Mouse (Mus musculus): ENCODE data around the gene Cebpz.

Gene Cebpz

GRCm38 (mm10) chr17:78936466-78937228 is at the start of gene Cebpz, which contains the start of gene Ndufaf7:
Gene Cebpz, minus strand, starts transcription at chr17:78937066.
Gene Ndufaf7, plus strand, starts transcription at chr17:78937136.
- peak; percentile 97 to 99 for DNase-seq (ENCODE audit: low spot score in 2 of 2)

GRCm38 (mm10) chr17:78983736-78984135 is 46.9 kb upstream of the Cebpz start:
- no peak for DNase-seq (ENCODE audit: low spot score in 2 of 2)

DNA sequence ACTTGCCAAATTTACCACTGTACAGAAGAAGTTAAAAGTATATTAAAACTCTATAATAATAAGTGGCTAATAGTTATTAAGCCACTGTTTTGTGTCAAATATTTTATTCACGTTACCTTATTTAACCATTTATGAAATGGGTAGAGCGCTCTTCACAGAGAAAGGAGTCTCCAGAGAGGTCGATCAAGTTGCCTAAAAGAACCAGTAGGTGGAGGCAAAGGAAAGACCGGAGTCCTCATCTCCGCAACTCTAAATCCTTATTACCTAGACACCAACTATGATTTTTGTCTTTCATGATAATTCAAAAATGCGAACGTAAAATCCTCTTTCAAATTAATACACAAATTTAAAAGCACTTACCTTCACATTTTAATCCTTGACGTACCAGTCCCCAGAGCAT is 46.3 kb upstream of the Cebpz start:
- DNase-seq (ENCODE audit: low spot score in 2 of 2), result no peak

GRCm38 (mm10) chr17:78968500-78968899 is 31.6 kb upstream of the Cebpz start:
- DNase-seq (ENCODE audit: low spot score in 2 of 2), result no peak

GRCm38 (mm10) chr17:78966092-78966883 is 29.4 kb upstream of the Cebpz start:
- no peak for DNase-seq (ENCODE audit: low spot score in 2 of 2)

GRCm38 (mm10) chr17:78964387-78964786 is 27.5 kb upstream of the Cebpz start:
- peak; percentile 17 to 40 for DNase-seq (ENCODE audit: low spot score in 2 of 2)

- DNase-seq (ENCODE audit: low spot score in 2 of 2), result no peak
Observed at GRCm38 (mm10) chr17:78959473-78959872, 22.6 kb upstream of the Cebpz start.

GRCm38 (mm10) chr17:78953240-78953639 is 16.4 kb upstream of the Cebpz start:
- DNase-seq (ENCODE audit: low spot score in 2 of 2), result no peak

- no peak for DNase-seq (ENCODE audit: low spot score in 2 of 2)
Observed at GRCm38 (mm10) chr17:78952070-78952469, 15.2 kb upstream of the Cebpz start.

DNA sequence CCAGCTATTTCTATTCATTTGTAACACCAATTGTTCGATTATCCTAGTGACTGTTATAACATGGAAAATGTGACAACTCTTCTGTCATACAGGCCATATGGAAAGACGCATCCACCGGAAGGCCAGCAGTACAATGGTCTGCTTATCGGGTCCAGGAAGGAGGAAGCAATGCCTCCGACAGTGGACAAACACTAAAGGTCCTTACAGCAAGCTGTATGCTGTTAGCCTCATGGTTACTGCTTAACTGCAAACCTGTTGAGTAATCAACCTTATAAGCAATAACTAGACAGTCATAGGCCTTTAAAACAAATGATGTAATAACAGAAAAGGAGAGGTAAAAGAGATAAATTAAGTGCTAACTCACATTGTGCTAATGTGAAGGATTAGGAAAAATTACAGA is 14.4 kb upstream of the Cebpz start:
- no peak for DNase-seq (ENCODE audit: low spot score in 2 of 2)

- DNase-seq (ENCODE audit: low spot score in 2 of 2), result no peak
Observed at GRCm38 (mm10) chr17:78942579-78942978, 5.7 kb upstream of the Cebpz start.

- no peak for DNase-seq (ENCODE audit: low spot score in 2 of 2)
Observed at GRCm38 (mm10) chr17:78938927-78939326, 2.1 kb upstream of the Cebpz start.

DNA sequence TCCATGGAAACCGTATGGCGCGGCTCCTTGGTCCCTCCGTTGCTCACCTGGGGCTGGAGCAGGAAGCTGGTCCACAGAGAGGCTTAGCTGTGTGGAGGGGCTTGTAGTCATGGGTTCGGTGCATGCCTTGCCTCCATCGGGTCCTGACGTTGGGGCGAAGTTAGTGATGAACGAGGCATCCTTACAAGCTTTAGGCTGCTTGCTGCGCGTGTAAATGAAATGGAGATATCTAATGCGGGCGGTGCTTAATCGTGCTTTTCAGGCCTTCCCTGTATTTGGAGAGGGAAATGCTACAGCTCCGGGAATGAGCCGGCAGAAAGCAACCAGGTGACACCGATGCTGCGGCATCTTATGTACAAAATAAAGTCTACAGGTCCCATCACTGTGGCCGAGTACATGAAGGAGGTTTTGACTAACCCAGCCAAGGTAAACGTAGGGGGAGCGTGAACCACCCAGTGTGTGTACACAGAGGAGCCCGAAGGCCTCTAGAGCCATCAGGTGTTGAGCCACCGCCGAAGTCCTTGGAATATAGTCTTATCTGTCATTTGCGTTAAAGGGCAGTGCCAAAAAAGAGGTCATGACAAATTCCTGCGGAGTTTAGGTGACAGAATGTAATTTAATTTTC is 475 bp upstream of the Cebpz start:
- no peak for DNase-seq (ENCODE audit: low spot score in 2 of 2)

DNA sequence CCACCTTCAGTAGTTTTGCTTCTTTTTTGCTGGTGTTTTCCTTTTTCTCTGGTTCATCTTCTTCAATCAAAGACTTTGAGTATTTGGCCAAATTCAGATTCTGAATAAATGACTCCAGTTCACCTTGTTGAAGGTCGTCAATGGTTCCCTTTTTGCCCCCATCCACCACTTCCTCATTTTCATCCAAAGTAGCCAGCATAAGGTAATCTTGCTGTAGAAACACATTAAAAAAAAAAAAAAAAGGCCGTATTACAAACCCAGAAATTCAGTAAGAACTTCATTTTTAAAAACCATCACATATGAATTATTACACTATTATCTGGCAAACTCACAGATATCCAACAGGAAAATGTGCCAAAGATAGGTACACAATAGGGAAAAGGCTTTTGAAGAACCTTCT is 1.0 kb downstream of the Cebpz start:
- no peak for DNase-seq (ENCODE audit: low spot score in 2 of 2)

DNA sequence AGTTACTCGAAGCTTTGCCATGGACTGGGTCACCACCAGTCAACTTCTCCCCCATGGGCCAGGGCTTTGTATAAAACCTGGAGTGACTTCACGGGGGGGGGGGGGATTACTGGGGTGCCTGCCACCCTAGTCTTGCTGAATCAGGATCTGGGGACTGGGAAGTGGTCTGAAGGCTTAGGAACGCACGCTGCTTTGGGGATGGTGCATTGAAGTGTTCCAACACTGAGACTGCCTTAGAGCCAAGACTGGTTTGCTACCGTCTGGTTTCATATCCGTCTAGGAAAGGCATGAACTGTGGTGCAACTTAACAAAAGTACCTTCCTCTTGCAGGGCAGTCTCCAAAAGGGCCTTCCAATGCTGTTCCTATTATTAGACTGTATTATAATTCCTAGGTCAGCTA is 19.2 kb downstream of the Cebpz start:
- no peak for DNase-seq (ENCODE audit: low spot score in 2 of 2)

- DNase-seq (ENCODE audit: low spot score in 2 of 2), result no peak
Observed at GRCm38 (mm10) chr17:78916899-78917298, 20.0 kb downstream of the Cebpz start.

DNA sequence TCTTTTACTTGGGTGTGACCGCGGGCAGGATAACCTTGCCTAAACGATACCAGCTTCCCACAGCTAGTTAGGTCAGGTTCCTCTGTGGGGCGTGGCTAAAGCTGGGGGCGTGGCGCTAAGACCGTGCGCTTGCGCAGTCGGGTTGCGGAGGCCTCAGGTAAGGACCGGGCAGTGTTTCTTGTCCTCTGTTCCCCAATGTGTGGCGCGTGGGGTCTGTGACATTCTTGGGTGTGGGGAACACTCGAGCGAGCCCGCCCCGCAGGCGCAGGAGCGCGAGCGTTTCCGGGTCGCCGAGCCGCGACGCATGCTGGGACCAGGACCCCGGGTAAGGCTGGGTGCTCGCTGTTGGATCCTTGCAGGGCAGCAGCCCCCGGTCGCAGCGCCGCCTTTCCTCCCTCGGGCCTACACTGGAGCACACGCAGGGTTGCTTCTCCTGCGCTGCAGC is 20.5 kb downstream of the Cebpz start, which contains the start of gene Cebpzos:
Gene Cebpzos, plus strand, starts transcription at position 132 of the 445 bp plus-strand sequence.
- DNase-seq (ENCODE audit: low spot score in 2 of 2), result peak; percentile 85

GRCm38 (mm10) chr17:78915772-78916171 is 21.1 kb downstream of the Cebpz start:
- no peak for DNase-seq (ENCODE audit: low spot score in 2 of 2)

- DNase-seq (ENCODE audit: low spot score in 2 of 2), result no peak
Observed at GRCm38 (mm10) chr17:78913921-78914320, 22.9 kb downstream of the Cebpz start.

- no peak for DNase-seq (ENCODE audit: low spot score in 2 of 2)
Observed at GRCm38 (mm10) chr17:78912861-78913281, 24.0 kb downstream of the Cebpz start.

DNA sequence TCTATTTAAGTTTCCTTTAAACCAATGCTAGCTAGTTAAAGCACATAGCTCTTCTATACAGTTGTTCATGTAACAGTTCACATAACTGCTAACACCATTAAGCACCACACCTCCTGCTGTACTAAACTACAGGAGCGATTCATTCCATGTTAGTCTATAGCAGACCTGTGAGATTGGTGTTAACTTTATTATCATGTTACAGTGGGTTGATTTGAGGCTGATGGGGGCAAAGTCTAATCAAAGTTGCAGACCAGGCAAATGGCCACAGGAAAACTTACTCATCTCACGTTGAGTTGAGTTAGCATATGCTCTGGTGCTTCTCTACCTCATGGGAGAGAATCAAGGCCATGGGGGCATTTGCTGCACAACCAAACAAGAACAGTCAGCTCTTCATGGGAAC is 27.5 kb downstream of the Cebpz start:
- no peak for DNase-seq (ENCODE audit: low spot score in 2 of 2)

GRCm38 (mm10) chr17:78906892-78907291 is 30.0 kb downstream of the Cebpz start, which contains the start of gene Sult6b1:
Gene Sult6b1, minus strand, starts transcription at chr17:78906992.
- DNase-seq (ENCODE audit: low spot score in 2 of 2), result no peak
